Mouse (Mus musculus) liver, embryonic 14.5 days (tissue): ENCODE data around the gene Zxdc. TPM values are rescaled to one million over a fixed set of nuclear protein-coding genes. Genes with fewer than 3 reads are reported as not detected.
A peak's percentile ranks its signal among the peaks of the same experiment; 100 is the strongest.

Experiments used
- ATAC-seq: fragments of 200-750 bp; cut with Nextera tagmentation; 2 replicates; pipeline ENCODE4 v1.8.0; 2017; ENCODE audit warnings: moderate number of reproducible peaks, mild to moderate bottlenecking, moderate library complexity; ENCODE audit not compliant: insufficient read depth
- DNase-seq, 3 experiments: peaks; one replicate each; pipeline ENCODE4 v3.0.0-alpha.2; 2012 to 2013; ENCODE audit warnings: low read depth in 3 of 3, low spot score in 3 of 3
- H3K27ac ChIP-seq: fragments of 300-500 bp; sonication (generic); 2 replicates; pipeline ENCODE4 v1.5.1; 2014; ENCODE audit warnings: moderate library complexity, mild to moderate bottlenecking, control low read depth, inconsistent platforms
- H3K27me3 ChIP-seq: fragments of 300-500 bp; sonication (generic); 2 replicates; pipeline ENCODE4 v1.6.1; 2014; ENCODE audit warnings: mild to moderate bottlenecking, low read length, moderate library complexity; ENCODE audit not compliant: control insufficient read depth, insufficient read depth
- H3K36me3 ChIP-seq: fragments of 300-500 bp; sonication (generic); replicated peaks from 2 replicates; pipeline ENCODE4 v1.6.1; 2014; ENCODE audit warnings: low read depth; ENCODE audit not compliant: control insufficient read depth, insufficient read depth
- H3K4me1 ChIP-seq, 2 experiments: fragments of 200-500 bp in 1 of 2; fragments of 300-500 bp in 1 of 2; sonication (generic) in 1 of 2; replicated peaks; 2 replicates each; pipeline ENCODE4 v1.6.1; 2012 to 2014; ENCODE audit warnings: antibody characterized with exemption in 1 of 2, inconsistent platforms in 1 of 2, low read length in 1 of 2; ENCODE audit not compliant: control insufficient read depth in 2 of 2, insufficient read depth in 2 of 2
- H3K4me2 ChIP-seq: fragments of 300-500 bp; sonication (generic); 2 replicates; pipeline ENCODE4 v1.6.1; 2014; ENCODE audit warnings: low read depth, mild to moderate bottlenecking, control low read depth, moderate library complexity
- H3K4me3 ChIP-seq, 2 experiments: fragments of 200-500 bp in 1 of 2; fragments of 300-500 bp in 1 of 2; sonication (generic) in 1 of 2; 2 replicates each; pipeline ENCODE4 v1.5.1; 2012 to 2014; ENCODE audit warnings: low read depth in 2 of 2, low read length in 2 of 2, mild to moderate bottlenecking in 2 of 2, control low read depth in 1 of 2, inconsistent platforms in 1 of 2, moderate library complexity in 1 of 2; ENCODE audit not compliant: insufficient read depth in 1 of 2
- H3K9ac ChIP-seq: fragments of 300-500 bp; sonication (generic); replicated peaks from 2 replicates; pipeline ENCODE4 v1.6.1; 2014; ENCODE audit warnings: mild to moderate bottlenecking, control low read depth, moderate library complexity
- H3K9me3 ChIP-seq: fragments of 300-500 bp; sonication (generic); 2 replicates; pipeline ENCODE4 v1.6.1; 2016; ENCODE audit warnings: low read length, mixed read lengths; ENCODE audit not compliant: control insufficient read depth
- CTCF ChIP-seq: IDR thresholded peaks from 2 replicates; pipeline ENCODE4 v1.5.1; 2016; ENCODE audit warnings: antibody characterized with exemption, low read depth, control low read depth
- EP300 ChIP-seq: IDR thresholded peaks from 2 replicates; pipeline ENCODE4 v1.6.1; 2016; ENCODE audit warnings: antibody characterized with exemption, low read depth
- WGBS: fragments of 180-500 bp; shearing (Covaris S2); extraction: QIAGEN DNeasy Blood & Tissue Kit; methylation state at CpG from one replicate; pipeline ENCODE4 v1.1.7; 2014; ENCODE audit not compliant: insufficient replicate concordance; 5-methylcytosine and 5-hydroxymethylcytosine counted together
- polyA plus RNA-seq, 2 experiments: library from polyadenylated mRNA; depleted of rRNA in 1 of 2; stranded (reverse) in 1 of 2; unstranded in 1 of 2; fragments of >200 nt; fragmentation: Nextera tagmentation in 1 of 2; extraction: Ambion mirVana in 1 of 2; gene quantifications; 2 replicates each; pipeline versions ENCODE4 v1.2.1 to v1.2.3; 2012 to 2014

Zxdc gene
- polyA plus RNA-seq, 2 experiments: 3.0 TPM

- Histone ChIP-seq H3K27me3 (no peaks in the 10 kb centered on the region), H3K4me3 (no peak overlapping the region), H3K27ac (no peak overlapping the region), H3K4me1 (no peaks in the 10 kb centered on the region), H3K9ac (no peak overlapping the region), H3K4me2 (no peak overlapping the region), H3K9me3 (no peaks in the 10 kb centered on the region), H3K36me3 (peaks cover 3% of the 10 kb centered on the region; the same call in 1 of the 2 replicates)
- ATAC-seq: peak; percentile 55; the same call in 1 of the 2 replicates
- peak in 1 of 3 experiments; percentile 16 for DNase-seq
- TF ChIP-seq EP300: no peak
- no peak for TF ChIP-seq CTCF
- WGBS: 40% methylated on average over 3 of the region's 3 CpGs
Measured at GRCm38 (mm10) chr6:90393948-90394347, 24.7 kb downstream of the Zxdc start.

GRCm38 (mm10) chr6:90395751-90396150 lies 26.5 kb downstream of the Zxdc start:
- Histone ChIP-seq H3K4me1 (no peaks in the 10 kb centered on the region), H3K27ac (no peak overlapping the region), H3K9me3 (no peaks in the 10 kb centered on the region), H3K4me3 (no peak overlapping the region), H3K27me3 (no peaks in the 10 kb centered on the region), H3K4me2 (no peak overlapping the region), H3K9ac (no peak overlapping the region), H3K36me3 (peaks cover 3% of the 10 kb centered on the region; the same call in 1 of the 2 replicates)
- no peak for DNase-seq
- 66% methylated on average over 2 of the region's 2 CpGs for WGBS
- TF ChIP-seq CTCF (no peak), EP300 (no peak)
- ATAC-seq: no peak

- no peaks in the 10 kb centered on the region for H3K27me3 ChIP-seq
- H3K9ac ChIP-seq: no peak overlapping the region
- H3K4me1 ChIP-seq: no peaks in the 10 kb centered on the region
- no peak overlapping the region for H3K4me2 ChIP-seq
- WGBS: 77% methylated on average over 3 of the region's 3 CpGs
- no peak overlapping the region for H3K4me3 ChIP-seq
- TF ChIP-seq EP300: no peak
- TF ChIP-seq CTCF: no peak
- no peak for DNase-seq
- H3K36me3 ChIP-seq: no peaks in the 10 kb centered on the region; the same call in 1 of the 2 replicates
- no peaks in the 10 kb centered on the region for H3K9me3 ChIP-seq
- no peak overlapping the region for H3K27ac ChIP-seq
- ATAC-seq: no peak
Measured at GRCm38 (mm10) chr6:90397291-90397690, 28.0 kb downstream of the Zxdc start.

- H3K9me3 ChIP-seq: no peaks in the 10 kb centered on the region
- TF ChIP-seq CTCF: no peak
- no peak for TF ChIP-seq EP300
- no peaks in the 10 kb centered on the region; the same call in 1 of the 2 replicates for H3K36me3 ChIP-seq
- H3K4me1 ChIP-seq: no peaks in the 10 kb centered on the region
- no peak overlapping the region for H3K4me2 ChIP-seq
- no peak overlapping the region for H3K9ac ChIP-seq
- ATAC-seq (no peak), DNase-seq (no peak)
- no peak overlapping the region for H3K4me3 ChIP-seq
- no peaks in the 10 kb centered on the region for H3K27me3 ChIP-seq
- H3K27ac ChIP-seq: no peak overlapping the region
Measured at GRCm38 (mm10) chr6:90408632-90409031, 39.3 kb downstream of the Zxdc start.

- Histone ChIP-seq H3K27me3 (no peaks in the 10 kb centered on the region), H3K36me3 (no peaks in the 10 kb centered on the region), H3K9me3 (no peaks in the 10 kb centered on the region), H3K4me3 (no peak overlapping the region), H3K4me1 (no peaks in the 10 kb centered on the region), H3K27ac (no peak overlapping the region), H3K9ac (no peak overlapping the region), H3K4me2 (no peak overlapping the region)
- ATAC-seq (no peak), DNase-seq (no peak)
- WGBS: 32% methylated on average over 1 of the region's 1 CpGs
- TF ChIP-seq EP300: no peak
- TF ChIP-seq CTCF: no peak
Measured at GRCm38 (mm10) chr6:90410972-90411371, 41.7 kb downstream of the Zxdc start.
